Mouse (Mus musculus) gastrocnemius, postnatal 4 days (tissue): ENCODE data around the gene Cdkl2. TPM values are rescaled to one million over a fixed set of nuclear protein-coding genes. Genes with fewer than 3 reads are reported as not detected.

Source experiments
- DNase-seq, 2 experiments: peaks; one replicate each; pipeline ENCODE4 v3.0.0; 2021 to 2022; ENCODE audit warnings: low spot score in 2 of 2, mixed read lengths in 2 of 2
- long read RNA-seq, 2 experiments: library from polyadenylated mRNA; stranded (forward); transcript quantifications; one replicate each; pipeline ENCODE4 v2.0.0; 2021
- total RNA-seq, 2 experiments: library from RNA; stranded (reverse); gene quantifications; 2 replicates each; pipeline ENCODE4 v1.2.3; 2021

Gene Cdkl2
- 1 to 10 TPM; 2.9 to 3.4 TPM for total RNA-seq
- long read RNA-seq, experiment 1, full-length matches to known transcripts = 2 of 2 reads
- long read RNA-seq, experiment 1, partial matches to known transcripts = 0 of 2 reads
- long read RNA-seq, experiment 1, other reads (novel, unspliced or antisense) = 0 of 2 reads
- long read RNA-seq, experiment 2, partial matches to known transcripts = 0 of 2 reads
- long read RNA-seq, experiment 2, other reads (novel, unspliced or antisense) = 0 of 2 reads

GRCm38 (mm10) chr5:92043783-92044182 lies at the start of gene Cdkl2:
Gene Cdkl2 (minus strand): TSS chr5:92043883.
- DNase-seq = no peak

- DNase-seq = no peak
Measured at GRCm38 (mm10) chr5:92087469-92087868, 43.8 kb upstream of the Cdkl2 start.

GRCm38 (mm10) chr5:92085821-92086550 lies 42.3 kb upstream of the Cdkl2 start:
- no peak for DNase-seq

- DNase-seq = no peak
Measured at GRCm38 (mm10) chr5:92085246-92085645, 41.6 kb upstream of the Cdkl2 start.

- DNase-seq = peak; percentile 95 to 98
Measured at GRCm38 (mm10) chr5:92083417-92084038, 39.8 kb upstream of the Cdkl2 start, which contains the start of gene G3bp2. Gene G3bp2 (minus strand): TSS chr5:92083719.

GRCm38 (mm10) chr5:92082821-92083401 lies 39.2 kb upstream of the Cdkl2 start:
- DNase-seq = peak; percentile 48 to 72

- DNase-seq = no peak
Measured at GRCm38 (mm10) chr5:92081326-92081725, 37.6 kb upstream of the Cdkl2 start.

- no peak for DNase-seq
Measured at GRCm38 (mm10) chr5:92080400-92080799, 36.7 kb upstream of the Cdkl2 start.

GRCm38 (mm10) chr5:92079304-92079703 lies 35.6 kb upstream of the Cdkl2 start:
- no peak for DNase-seq

- no peak for DNase-seq
Measured at GRCm38 (mm10) chr5:92078751-92079150, 35.1 kb upstream of the Cdkl2 start.

GRCm38 (mm10) chr5:92076273-92076672 lies 32.6 kb upstream of the Cdkl2 start:
- no peak for DNase-seq

GRCm38 (mm10) chr5:92074061-92074460 lies 30.4 kb upstream of the Cdkl2 start:
- DNase-seq = no peak

- DNase-seq = no peak
Measured at GRCm38 (mm10) chr5:92063192-92063591, 19.5 kb upstream of the Cdkl2 start.

- DNase-seq = no peak
Measured at GRCm38 (mm10) chr5:92052866-92053265, 9.2 kb upstream of the Cdkl2 start.

GRCm38 (mm10) chr5:92050419-92050818 lies 6.7 kb upstream of the Cdkl2 start:
- DNase-seq = no peak

- DNase-seq = peak; percentile 70 to 85
Measured at GRCm38 (mm10) chr5:92042377-92043348, 1.0 kb downstream of the Cdkl2 start.

- no peak for DNase-seq
Measured at GRCm38 (mm10) chr5:92019960-92020359, 23.7 kb downstream of the Cdkl2 start.

- DNase-seq = no peak
Measured at GRCm38 (mm10) chr5:92011756-92012155, 31.9 kb downstream of the Cdkl2 start.

- no peak for DNase-seq
Measured at GRCm38 (mm10) chr5:92009827-92010226, 33.9 kb downstream of the Cdkl2 start.

GRCm38 (mm10) chr5:92003011-92003410 lies 40.7 kb downstream of the Cdkl2 start:
- DNase-seq = peak in 1 of 2 experiments; percentile 11

- no peak for DNase-seq
Measured at GRCm38 (mm10) chr5:92000770-92001169, 42.9 kb downstream of the Cdkl2 start.
